ENCODE assay signal across 16 mouse cellular contexts in genomic region chrX:23015562-23015961, GRCm38 (mm10).
A peak's percentile ranks its signal among the peaks of the same experiment; 100 is the strongest.
DNase-seq lines count a peak whose midpoint lies in the region; ATAC-seq lines count a peak whose summit lies in the region.
"Had no signal": no experiment of that assay in that cellular context is flagged by ENCODE, and none has a peak within 500 bp of the region (broad histone marks: within the 10 kb centered on the region; RNA-seq: fewer than 3 reads in every experiment).

No protein-coding gene starts in this region.

- H3K9me3 ChIP-seq in hindbrain, embryonic 16.5 days (ENCODE audit: control insufficient read depth, low read length) = no peaks in the 10 kb centered on the region
- H3K9me3 ChIP-seq in hindbrain, embryonic 12.5 days (replicated peaks) = no peaks in the 10 kb centered on the region
- H3K9me3 ChIP-seq in forebrain, embryonic 15.5 days = no peaks in the 10 kb centered on the region
- no peaks in the 10 kb centered on the region for H3K9me3 ChIP-seq in midbrain, embryonic 15.5 days
- H3K9me3 ChIP-seq: G1E; intestine, embryonic 15.5 days had no signal

- no peak overlapping the region for H3K27ac ChIP-seq in hindbrain, embryonic 16.5 days (ENCODE audit: low read depth, low read length)
- H3K27ac ChIP-seq in hindbrain, embryonic 12.5 days = no peak overlapping the region
- H3K27ac ChIP-seq in forebrain, embryonic 15.5 days (replicated peaks) = peak overlapping the region; percentile 54; the same call in 1 of the 2 replicates
- H3K27ac ChIP-seq in midbrain, embryonic 15.5 days = no peak overlapping the region
- H3K27ac ChIP-seq: intestine, embryonic 15.5 days; kidney, postnatal 0 days had no signal

- H3K36me3 ChIP-seq in hindbrain, embryonic 16.5 days (ENCODE audit: control insufficient read depth, insufficient read depth, low read length) = no peaks in the 10 kb centered on the region
- H3K36me3 ChIP-seq in hindbrain, embryonic 12.5 days = no peaks in the 10 kb centered on the region
- no peaks in the 10 kb centered on the region for H3K36me3 ChIP-seq in forebrain, embryonic 15.5 days
- no peaks in the 10 kb centered on the region for H3K36me3 ChIP-seq in midbrain, embryonic 15.5 days (replicated peaks)
- H3K36me3 ChIP-seq: G1E; intestine, embryonic 15.5 days had no signal

- peak; percentile 38 to 47 for DNase-seq in right cerebral cortex, postnatal 10 days (ENCODE audit: low spot score in 2 of 2)
- no peak for DNase-seq in right cerebral cortex, adult 18-20 months
- no peak for DNase-seq in kidney, postnatal 10 days
- DNase-seq: adrenal gland, postnatal 10 days; gastrocnemius, postnatal 14 days; heart, postnatal 14 days; lung, postnatal 36 days; thymus, postnatal 36 days had no signal

- ATAC-seq in hindbrain, embryonic 16.5 days = peak; percentile 42; the same call in 1 of the 2 replicates
- no peak for ATAC-seq in hindbrain, embryonic 12.5 days (ENCODE audit: low FRiP score)
- peak; percentile 90 for ATAC-seq in forebrain, embryonic 15.5 days (replicated peaks)
- ATAC-seq in midbrain, embryonic 15.5 days (replicated peaks) = peak; percentile 63
- ATAC-seq in megakaryocyte-erythroid progenitor cell, adult 5-6 weeks (replicated peaks; ENCODE audit: low FRiP score, low TSS enrichment, poor library complexity, severe bottlenecking) = no peak
- ATAC-seq: intestine, embryonic 15.5 days had no signal

- no peak overlapping the region for H3K4me3 ChIP-seq in hindbrain, embryonic 16.5 days (ENCODE audit: low read length)
- H3K4me3 ChIP-seq in hindbrain, embryonic 12.5 days = no peak overlapping the region
- no peak overlapping the region for H3K4me3 ChIP-seq in forebrain, embryonic 15.5 days
- H3K4me3 ChIP-seq in midbrain, embryonic 15.5 days = no peak overlapping the region
- H3K4me3 ChIP-seq: intestine, embryonic 15.5 days had no signal

- H3K4me2 ChIP-seq in hindbrain, embryonic 16.5 days (ENCODE audit: low read length) = no peak overlapping the region
- no peak overlapping the region for H3K4me2 ChIP-seq in hindbrain, embryonic 12.5 days (replicated peaks)
- no peak overlapping the region for H3K4me2 ChIP-seq in forebrain, embryonic 15.5 days (replicated peaks)
- H3K4me2 ChIP-seq in midbrain, embryonic 15.5 days = no peak overlapping the region
- H3K4me2 ChIP-seq: intestine, embryonic 15.5 days had no signal

- H3K4me1 ChIP-seq in hindbrain, embryonic 16.5 days (ENCODE audit: control insufficient read depth, insufficient read depth, low read depth, low read length) = no peaks in the 10 kb centered on the region
- H3K4me1 ChIP-seq in hindbrain, embryonic 12.5 days = no peaks in the 10 kb centered on the region
- H3K4me1 ChIP-seq in forebrain, embryonic 15.5 days = 0 out of 2 replicates have a peak, but pooled peaks cover 6% of the 10 kb centered on the region
- H3K4me1 ChIP-seq in midbrain, embryonic 15.5 days = no peaks in the 10 kb centered on the region
- H3K4me1 ChIP-seq: intestine, embryonic 15.5 days had no signal

- WGBS in hindbrain, embryonic 16.5 days = 44% methylated on average over 1 of the region's 1 CpGs
- WGBS in hindbrain, embryonic 12.5 days = 67% methylated on average over 1 of the region's 1 CpGs
- WGBS in forebrain, embryonic 15.5 days = 32% methylated on average over 1 of the region's 1 CpGs
- 33% methylated on average over 1 of the region's 1 CpGs for WGBS in midbrain, embryonic 15.5 days

- H3K9ac ChIP-seq in hindbrain, embryonic 16.5 days (ENCODE audit: low read depth, low read length) = no peak overlapping the region
- H3K9ac ChIP-seq in hindbrain, embryonic 12.5 days = no peak overlapping the region
- no peak overlapping the region for H3K9ac ChIP-seq in forebrain, embryonic 15.5 days (replicated peaks)
- H3K9ac ChIP-seq in midbrain, embryonic 15.5 days = no peak overlapping the region
- H3K9ac ChIP-seq: intestine, embryonic 15.5 days had no signal

- H3K27me3 ChIP-seq in hindbrain, embryonic 16.5 days (replicated peaks; ENCODE audit: control insufficient read depth, insufficient read depth, low read length) = no peaks in the 10 kb centered on the region
- H3K27me3 ChIP-seq in hindbrain, embryonic 12.5 days = no peaks in the 10 kb centered on the region
- H3K27me3 ChIP-seq in forebrain, embryonic 15.5 days = no peaks in the 10 kb centered on the region
- H3K27me3 ChIP-seq in midbrain, embryonic 15.5 days (replicated peaks) = no peaks in the 10 kb centered on the region
- H3K27me3 ChIP-seq: intestine, embryonic 15.5 days had no signal

Comparison
In these comparisons a context has a peak if more than half of its experiments do, and no peak if none do; other contexts are left out.
1. ATAC-seq: peak in hindbrain, embryonic 16.5 days (single experiment), forebrain, embryonic 15.5 days (single experiment) and midbrain, embryonic 15.5 days (single experiment); none in hindbrain, embryonic 12.5 days (single experiment) and megakaryocyte-erythroid progenitor cell, adult 5-6 weeks (single experiment).
2. DNase-seq: peak in right cerebral cortex, postnatal 10 days (2 of 2); none in right cerebral cortex, adult 18-20 months (single experiment) and kidney, postnatal 10 days (single experiment).